Mouse (Mus musculus): Measurements from ENCODE around the gene Creg2.
A peak's percentile ranks its signal among the peaks of the same experiment; 100 is the strongest.
"Not testable (repeated sequence)": the region's sequence is repeated elsewhere in the genome, so short reads cannot be mapped to it uniquely, and the experiment has no call there.

The Creg2 gene

DNA sequence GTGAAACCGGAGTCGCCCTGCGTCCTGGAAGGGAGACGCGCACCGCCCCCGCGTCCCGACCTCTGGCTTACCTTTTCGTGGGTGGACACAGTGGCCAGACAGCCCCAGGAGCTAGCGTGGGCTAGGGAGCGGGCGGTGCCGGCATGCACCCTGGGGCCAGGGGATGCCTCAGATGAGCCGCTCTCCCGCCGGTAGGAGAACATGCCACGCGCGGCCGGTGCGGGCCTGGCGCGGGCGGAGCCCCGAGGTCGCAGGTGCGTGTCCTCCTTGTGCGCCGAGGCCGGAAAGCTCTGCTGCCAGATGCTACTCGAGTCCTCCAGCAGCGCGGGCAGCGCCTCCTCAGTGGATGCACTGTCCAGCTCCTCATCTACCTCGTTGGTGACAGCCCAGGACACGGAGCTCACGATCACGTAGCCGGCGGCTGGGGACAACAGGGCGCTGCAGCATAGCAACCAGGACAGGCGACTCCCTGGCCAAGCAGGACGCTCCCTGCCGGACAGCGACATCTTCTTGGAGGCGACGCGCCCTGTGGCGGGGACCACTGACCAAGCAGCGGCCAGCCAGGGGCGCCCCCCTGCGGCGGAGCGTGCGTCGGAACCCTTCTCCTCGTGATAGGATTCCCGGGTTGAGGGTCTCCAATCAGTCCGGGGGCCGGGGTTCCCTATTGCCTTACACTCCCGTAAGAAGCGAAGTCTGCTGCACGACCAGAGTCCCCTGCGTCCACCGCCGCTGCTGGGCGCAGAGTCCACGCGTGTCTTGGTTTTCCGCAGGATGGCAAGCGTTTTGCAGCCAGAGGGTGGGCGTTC, 636 bp downstream of the Creg2 start:
- DNase-seq: peak; percentile 83 to 87

GRCm38 (mm10) chr1:39649691-39650434, 1.4 kb downstream of the Creg2 start:
- peak; percentile 15 to 28 for DNase-seq

DNA sequence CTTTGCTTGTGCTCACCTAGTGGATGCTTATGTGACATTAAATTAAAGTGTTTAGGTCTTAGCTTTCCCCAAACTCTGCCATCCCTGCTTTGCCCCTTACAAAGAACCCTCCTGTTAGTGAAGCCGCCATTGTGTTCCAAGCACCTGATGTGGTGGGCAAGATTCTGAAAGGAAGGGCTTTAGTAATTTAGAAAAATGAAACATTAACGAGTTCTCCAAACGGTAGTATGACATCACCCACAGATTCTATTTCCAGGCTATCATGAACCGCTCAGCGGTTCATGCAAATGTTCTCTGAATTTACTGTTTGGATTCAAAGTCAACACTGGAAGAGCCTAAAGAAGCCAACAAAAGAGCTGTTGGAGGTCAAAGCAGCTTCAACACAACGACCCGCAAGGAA, 2.7 kb downstream of the Creg2 start:
- DNase-seq: no peak

GRCm38 (mm10) chr1:39645905-39646759, 5.1 kb downstream of the Creg2 start:
- peak; percentile 23 to 46 for DNase-seq

DNA sequence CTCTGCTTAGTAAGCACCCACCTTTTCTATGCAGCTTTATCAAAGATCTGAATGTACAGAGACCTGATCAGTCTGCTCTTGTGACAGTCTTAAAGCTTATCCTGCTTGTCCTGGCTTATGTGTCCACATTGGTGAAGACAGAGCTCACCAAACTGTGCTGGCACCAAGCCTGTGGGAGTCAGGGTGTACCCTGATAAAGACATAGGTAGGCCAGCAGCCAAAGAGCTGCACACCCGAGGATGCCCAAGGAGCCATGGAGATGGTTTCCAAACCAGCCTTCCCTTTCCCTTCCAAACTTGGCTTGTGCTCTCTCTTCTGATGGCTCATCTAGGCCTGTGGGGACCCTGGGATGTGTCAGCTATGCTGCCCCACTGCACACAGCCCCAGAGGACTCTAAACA, 6.9 kb downstream of the Creg2 start:
- DNase-seq: no peak

- DNase-seq: no peak
Observed at GRCm38 (mm10) chr1:39641667-39642066, 9.6 kb downstream of the Creg2 start.

DNA sequence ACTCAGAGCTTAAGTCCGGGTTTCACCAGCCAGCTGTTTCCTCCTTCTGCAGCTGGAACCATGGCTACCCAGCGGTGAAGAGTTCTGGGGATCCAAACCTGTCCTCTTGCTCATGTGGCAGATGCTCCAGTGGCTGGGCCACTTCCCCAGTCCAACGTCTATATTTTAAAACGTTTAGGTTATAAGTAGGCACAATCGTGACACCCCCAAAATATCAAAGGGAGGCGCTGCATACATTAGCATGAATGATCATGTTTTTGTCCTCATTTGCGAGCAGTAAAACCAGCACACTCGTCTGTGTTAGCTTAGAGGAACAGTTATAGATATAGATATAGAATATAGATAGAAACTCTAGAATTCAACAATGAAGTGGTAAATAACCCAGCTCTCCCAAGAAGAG, 14.1 kb downstream of the Creg2 start:
- DNase-seq: no peak

GRCm38 (mm10) chr1:39636660-39637059, 14.6 kb downstream of the Creg2 start:
- peak; percentile 27 to 43 for DNase-seq

DNA sequence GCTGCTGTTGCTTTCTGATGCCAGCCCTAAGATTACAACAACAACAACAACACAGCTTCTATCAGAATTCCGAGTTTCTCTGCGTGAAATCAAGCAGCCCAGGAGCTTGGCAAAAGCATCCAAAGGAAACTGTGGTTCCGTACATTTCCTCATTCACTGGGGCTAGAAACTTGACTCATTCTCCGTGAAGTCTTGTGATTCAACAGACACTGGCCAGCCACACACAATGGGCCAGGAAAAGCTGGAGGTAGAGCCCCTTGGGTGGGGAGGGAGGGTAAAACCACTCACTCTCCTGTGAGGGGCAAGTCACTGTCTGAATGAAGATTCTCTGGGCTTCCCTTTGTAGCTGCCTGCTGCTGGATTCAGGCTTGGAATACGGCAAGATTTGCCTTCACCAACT, 15.1 kb downstream of the Creg2 start:
- DNase-seq: no peak

- DNase-seq: no peak
Observed at GRCm38 (mm10) chr1:39628606-39629005, 22.7 kb downstream of the Creg2 start.

DNA sequence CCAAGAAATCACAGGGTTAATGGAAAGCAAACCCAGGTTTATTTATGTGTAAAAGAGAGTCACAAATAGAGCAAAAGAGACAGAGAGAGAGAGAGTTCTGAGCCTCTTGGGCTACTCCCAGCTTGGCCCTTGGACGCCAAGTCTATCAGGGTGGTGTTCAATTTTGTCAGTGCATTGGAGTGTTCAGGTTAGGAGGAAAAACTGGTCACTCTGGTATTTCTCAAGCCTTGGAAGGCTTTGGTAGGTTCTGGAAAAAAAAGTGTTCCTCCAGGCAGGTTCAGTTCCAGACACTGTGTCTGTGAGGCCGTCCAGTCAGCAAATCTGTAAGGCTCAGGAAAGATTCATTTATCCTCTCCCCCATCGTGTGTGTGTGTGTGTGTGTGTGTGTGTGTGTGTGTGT, 25.8 kb downstream of the Creg2 start:
- DNase-seq: no peak

DNA sequence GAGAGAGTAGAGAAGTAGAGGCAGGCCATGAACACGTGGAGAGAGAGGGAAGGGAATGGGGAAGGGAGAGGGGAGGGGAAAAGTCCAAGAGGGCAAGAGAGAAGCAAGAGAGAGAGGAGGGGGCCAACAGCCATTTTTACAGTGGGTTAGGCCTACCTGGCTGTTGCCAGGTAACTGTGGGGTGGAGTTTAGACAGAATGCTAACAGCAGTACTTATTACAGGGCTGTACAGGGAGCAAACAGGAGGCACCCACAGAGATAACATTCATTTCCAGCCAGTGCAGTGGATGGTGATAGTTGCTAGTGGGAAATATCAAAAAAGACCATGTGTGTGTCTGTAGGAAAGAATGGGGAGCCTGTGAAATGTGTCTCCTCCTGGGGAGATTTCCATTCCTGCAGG, 27.5 kb downstream of the Creg2 start:
- no peak for DNase-seq

GRCm38 (mm10) chr1:39623106-39623505, 28.2 kb downstream of the Creg2 start:
- no peak for DNase-seq

DNA sequence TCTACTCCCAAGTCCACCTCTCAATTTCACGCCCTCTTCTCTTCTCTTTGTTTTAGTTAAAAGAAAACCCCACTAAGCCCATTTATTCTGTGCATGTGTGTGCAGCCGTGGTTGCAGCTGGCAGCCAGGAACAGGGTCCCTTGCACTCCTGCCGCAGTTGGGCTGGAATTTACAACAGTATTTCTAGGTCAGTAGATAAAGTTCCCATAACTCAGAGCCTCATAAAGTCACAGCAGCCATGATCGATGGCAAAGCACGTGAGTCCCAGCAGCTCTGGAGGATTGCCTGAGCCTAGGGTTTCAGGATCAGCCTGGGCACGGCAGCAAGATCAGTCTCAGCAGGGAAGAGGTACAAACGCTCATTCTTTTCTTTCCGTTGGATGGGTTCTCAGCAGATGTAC, 32.8 kb downstream of the Creg2 start:
- no peak for DNase-seq

- DNase-seq: no peak
Observed at GRCm38 (mm10) chr1:39615526-39615925, 35.7 kb downstream of the Creg2 start.

- DNase-seq: peak; percentile 75
Observed at GRCm38 (mm10) chr1:39614462-39615279, 36.6 kb downstream of the Creg2 start.

GRCm38 (mm10) chr1:39613061-39613460, 38.2 kb downstream of the Creg2 start:
- DNase-seq: no peak

- no peak for DNase-seq
Observed at GRCm38 (mm10) chr1:39612491-39612890, 38.8 kb downstream of the Creg2 start.

- no peak for DNase-seq
Observed at GRCm38 (mm10) chr1:39608534-39608933, 42.7 kb downstream of the Creg2 start.

DNA sequence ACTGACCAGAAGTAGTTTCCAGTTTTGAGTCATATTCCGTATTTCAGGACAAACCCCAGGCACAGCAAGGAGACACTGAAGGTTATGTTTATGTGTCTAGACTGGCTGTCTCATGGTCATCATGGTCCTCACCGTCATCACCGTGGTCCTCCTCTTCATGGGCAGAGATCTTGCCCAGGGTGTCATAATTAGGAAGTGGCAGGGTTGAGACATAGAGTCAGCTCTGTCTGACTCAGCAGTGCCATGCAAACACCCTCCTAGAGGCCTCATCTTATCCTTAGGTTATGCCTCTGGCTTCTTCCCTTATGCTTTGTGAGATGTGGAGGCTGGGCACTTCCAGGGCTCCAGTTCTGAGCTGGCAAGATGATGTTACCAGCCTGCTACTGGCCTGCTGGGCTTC, 48.8 kb downstream of the Creg2 start:
- DNase-seq: no peak

GRCm38 (mm10) chr1:39598726-39599125, 52.5 kb downstream of the Creg2 start:
- no peak for DNase-seq

- DNase-seq: not testable (repeated sequence)
Observed at GRCm38 (mm10) chr1:39597135-39597534, 54.1 kb downstream of the Creg2 start.
